Mouse (Mus musculus) spleen, adult 2 months (tissue): Measurements from ENCODE around the gene Ppara. TPM values are rescaled to one million over a fixed set of nuclear protein-coding genes. Genes with fewer than 3 reads are reported as not detected.
A peak's percentile ranks its signal among the peaks of the same experiment; 100 is the strongest.

Source experiments
- DNase-seq, 2 experiments: peaks; one replicate each; pipeline versions ENCODE4 v3.0.0 to v3.0.0-alpha.2; 2012 to 2021; ENCODE audit warnings: low spot score in 2 of 2, low read depth in 1 of 2
- H3K27ac ChIP-seq: fragments of 200-500 bp; 2 replicates; pipeline ENCODE4 v1.5.1; 2012; ENCODE audit warnings: low read length, inconsistent platforms; ENCODE audit not compliant: insufficient read depth
- H3K27me3 ChIP-seq: fragments of 200-500 bp; 2 replicates; pipeline ENCODE4 v1.6.1; 2012; ENCODE audit warnings: mild to moderate bottlenecking, moderate library complexity, low read length, inconsistent platforms; ENCODE audit not compliant: control insufficient read depth, insufficient read depth
- H3K36me3 ChIP-seq: fragments of 200-500 bp; 2 replicates; pipeline ENCODE4 v1.6.1; 2012; ENCODE audit warnings: mild to moderate bottlenecking, low read length, inconsistent platforms; ENCODE audit not compliant: control insufficient read depth, insufficient read depth
- H3K4me1 ChIP-seq: fragments of 200-500 bp; 2 replicates; pipeline ENCODE4 v1.6.1; 2011; ENCODE audit warnings: inconsistent platforms; ENCODE audit not compliant: control insufficient read depth, insufficient read depth, insufficient read length
- H3K4me3 ChIP-seq: fragments of 200-500 bp; 2 replicates; pipeline ENCODE4 v1.5.1; 2011; ENCODE audit warnings: mild to moderate bottlenecking, inconsistent platforms; ENCODE audit not compliant: insufficient read depth, insufficient read length; ENCODE audit errors: extremely low read depth
- CTCF ChIP-seq: fragments of 200-500 bp; IDR thresholded peaks from 2 replicates; pipeline ENCODE4 v1.5.1; 2011; ENCODE audit warnings: mild to moderate bottlenecking, inconsistent platforms; ENCODE audit not compliant: insufficient read depth, insufficient read length, insufficient replicate concordance; ENCODE audit errors: extremely low read depth
- POLR2A ChIP-seq: fragments of 200-500 bp; IDR thresholded peaks from 2 replicates; pipeline ENCODE4 v1.6.1; 2011; ENCODE audit warnings: low read depth, low read length, inconsistent platforms
- WGBS: fragments of 180-500 bp; shearing (Covaris S2); methylation state at CpG from one replicate; pipeline ENCODE4 v1.1.7; 2018; 5-methylcytosine and 5-hydroxymethylcytosine counted together
- polyA plus RNA-seq: library from polyadenylated mRNA; depleted of rRNA; stranded (reverse); fragments of >200 nt; gene quantifications from 2 replicates; pipeline ENCODE4 v1.2.3, GENCODE M21; 2012

The Ppara gene
- polyA plus RNA-seq, 1 experiment, result 0.06 TPM

- TF ChIP-seq CTCF (no peak), POLR2A (no peak)
- H3K4me3 ChIP-seq, result no peak overlapping the region
- 90% methylated on average over 8 of the region's 8 CpGs for WGBS
- no peak overlapping the region for H3K27ac ChIP-seq
- H3K4me1 ChIP-seq, result no peaks in the 10 kb centered on the region
- peaks cover 24% of the 10 kb centered on the region for H3K36me3 ChIP-seq
- DNase-seq, result no peak
- no peaks in the 10 kb centered on the region for H3K27me3 ChIP-seq
Observed at GRCm38 (mm10) chr15:85704341-85705012, 30.3 kb upstream of the Ppara start.

GRCm38 (mm10) chr15:85705013-85705528 is 29.7 kb upstream of the Ppara start:
- peaks cover 23% of the 10 kb centered on the region for H3K36me3 ChIP-seq
- H3K4me3 ChIP-seq, result no peak overlapping the region
- H3K27me3 ChIP-seq, result no peaks in the 10 kb centered on the region
- DNase-seq, result no peak
- 87% methylated on average over 9 of the region's 9 CpGs for WGBS
- H3K4me1 ChIP-seq, result no peaks in the 10 kb centered on the region
- 0 out of 2 replicates have a peak overlapping the region, but pooled peaks have one; percentile 40 for H3K27ac ChIP-seq
- TF ChIP-seq POLR2A (no peak), CTCF (no peak)

DNA sequence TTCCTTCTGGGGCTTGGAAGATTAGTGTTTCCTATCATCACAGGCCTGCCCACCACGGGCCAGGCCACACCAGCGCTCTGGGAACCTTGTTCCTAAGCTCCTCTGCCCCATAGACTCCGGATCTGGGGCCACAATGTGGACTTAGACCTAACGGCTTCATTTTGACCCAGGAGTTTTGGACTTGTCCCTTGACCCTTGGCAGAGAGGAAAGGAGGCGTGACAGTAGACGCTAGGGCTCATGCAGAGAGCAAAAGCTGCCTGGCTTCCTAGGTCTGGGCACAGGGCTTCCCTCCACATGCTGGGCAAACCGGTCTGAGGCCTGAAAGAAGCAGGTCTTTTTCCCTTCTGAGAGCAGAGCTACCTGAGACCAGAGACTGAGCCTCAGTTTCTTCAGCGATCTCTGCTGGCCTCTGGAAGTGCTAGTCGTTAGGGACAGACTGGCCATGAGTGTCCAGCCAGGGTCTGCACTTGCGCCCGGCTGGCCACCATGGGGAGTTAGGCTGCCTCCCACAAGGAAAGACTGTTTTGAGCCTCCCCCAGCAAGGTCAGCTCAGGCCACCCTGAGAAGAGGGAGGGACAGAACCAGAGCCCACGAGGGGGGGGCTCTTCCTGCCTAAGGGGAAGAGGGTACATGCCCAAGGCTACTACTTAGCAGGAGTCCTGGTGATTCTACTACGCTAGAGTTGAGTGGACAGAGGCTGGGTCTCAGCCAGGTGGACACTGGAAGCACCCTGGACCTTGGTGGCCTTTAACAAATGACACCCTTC is 29.0 kb upstream of the Ppara start:
- whole genome bisulfite sequencing, result 81% methylated on average over 13 of the region's 13 CpGs
- no peaks in the 10 kb centered on the region for H3K27me3 ChIP-seq
- peaks cover 19% of the 10 kb centered on the region for H3K36me3 ChIP-seq
- no peak overlapping the region for H3K4me3 ChIP-seq
- peak overlapping the region; percentile 40; the same call in 1 of the 2 replicates for H3K27ac ChIP-seq
- H3K4me1 ChIP-seq, result no peaks in the 10 kb centered on the region
- no peak for TF ChIP-seq POLR2A
- no peak for TF ChIP-seq CTCF
- DNase-seq, result no peak

DNA sequence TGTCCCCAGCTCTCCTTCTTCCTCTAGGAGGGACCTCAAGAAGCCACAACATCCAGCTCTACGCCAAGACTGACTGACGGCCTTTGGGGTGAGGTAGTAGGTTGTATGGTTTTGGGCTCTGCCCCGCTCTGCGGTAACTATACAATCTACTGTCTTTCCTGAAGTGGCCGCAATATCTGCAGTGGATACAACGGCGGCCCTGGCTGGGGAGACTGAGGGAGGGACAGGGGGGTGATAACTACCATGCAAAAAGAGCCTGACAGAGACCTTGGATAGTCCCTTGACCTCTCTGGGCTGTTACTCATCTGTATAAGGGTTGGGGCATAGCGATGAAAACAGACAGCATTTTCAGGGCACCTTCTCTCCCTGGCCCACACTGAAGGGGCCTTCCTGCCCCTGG is 28.3 kb upstream of the Ppara start:
- 85% methylated on average over 8 of the region's 8 CpGs for WGBS
- Histone ChIP-seq H3K27ac (no peak overlapping the region), H3K27me3 (no peaks in the 10 kb centered on the region), H3K36me3 (peaks cover 17% of the 10 kb centered on the region), H3K4me1 (no peaks in the 10 kb centered on the region), H3K4me3 (no peak overlapping the region)
- DNase-seq, result no peak
- TF ChIP-seq CTCF (no peak), POLR2A (no peak)

DNA sequence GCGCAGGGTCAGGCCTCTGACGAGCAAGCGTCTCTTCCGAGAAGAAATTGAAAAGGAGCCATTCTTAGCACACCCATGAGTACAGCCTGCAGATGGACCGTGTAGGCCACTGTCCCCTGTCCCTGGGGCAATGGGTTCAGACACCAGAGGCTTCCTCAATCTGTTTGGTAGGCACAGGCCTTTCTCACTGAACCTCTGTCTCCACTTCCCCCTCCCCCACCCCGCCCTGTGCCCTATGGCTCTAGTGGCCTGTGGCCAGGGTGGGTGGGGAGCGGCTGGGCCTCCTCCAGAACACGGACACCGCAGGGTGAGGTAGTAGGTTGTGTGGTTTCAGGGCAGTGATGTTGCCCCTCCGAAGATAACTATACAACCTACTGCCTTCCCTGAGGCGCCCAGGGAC is 27.8 kb upstream of the Ppara start:
- TF ChIP-seq CTCF, result no peak
- no peak for TF ChIP-seq POLR2A
- Histone ChIP-seq H3K4me1 (no peaks in the 10 kb centered on the region), H3K36me3 (peaks cover 15% of the 10 kb centered on the region), H3K27me3 (no peaks in the 10 kb centered on the region), H3K4me3 (no peak overlapping the region), H3K27ac (no peak overlapping the region)
- DNase-seq, result no peak
- 88% methylated on average over 11 of the region's 11 CpGs for WGBS

- no peak for TF ChIP-seq POLR2A
- no peak for TF ChIP-seq CTCF
- Histone ChIP-seq H3K27ac (no peak overlapping the region), H3K4me1 (no peaks in the 10 kb centered on the region), H3K36me3 (peaks cover 14% of the 10 kb centered on the region), H3K4me3 (no peak overlapping the region), H3K27me3 (no peaks in the 10 kb centered on the region)
- 91% methylated on average over 7 of the region's 7 CpGs for WGBS
- DNase-seq, result no peak
Observed at GRCm38 (mm10) chr15:85707458-85708030, 27.2 kb upstream of the Ppara start.

GRCm38 (mm10) chr15:85708217-85708616 is 26.6 kb upstream of the Ppara start:
- H3K27ac ChIP-seq, result no peak overlapping the region
- no peak for DNase-seq
- 96% methylated on average over 2 of the region's 2 CpGs for WGBS
- no peak overlapping the region for H3K4me3 ChIP-seq
- no peak for TF ChIP-seq POLR2A
- TF ChIP-seq CTCF, result no peak
- H3K36me3 ChIP-seq, result peaks cover 8% of the 10 kb centered on the region
- no peaks in the 10 kb centered on the region for H3K4me1 ChIP-seq
- no peaks in the 10 kb centered on the region for H3K27me3 ChIP-seq
